Mouse (Mus musculus): Measurements from ENCODE around the gene Sgtb.

The Sgtb gene

DNA sequence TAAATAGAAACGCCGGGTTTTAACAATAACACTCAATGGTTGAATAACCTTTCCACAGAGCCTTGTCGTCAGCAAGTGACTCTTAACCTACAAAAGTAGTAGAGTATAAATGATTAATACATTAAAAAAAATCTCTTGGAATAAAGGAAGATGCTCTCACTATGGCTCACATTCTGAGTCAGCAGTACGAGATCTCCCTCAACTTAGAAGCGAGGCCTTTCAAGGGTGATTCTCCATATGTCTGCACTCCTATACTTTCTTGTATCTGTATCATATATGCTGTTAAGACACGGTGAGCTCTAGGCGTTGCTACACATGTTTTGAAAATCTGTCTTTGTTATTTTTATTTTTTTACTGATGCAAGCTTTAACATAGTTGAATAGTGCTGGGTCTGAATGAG, 985 bp downstream of the Sgtb start:
- DNase-seq = no peak

DNA sequence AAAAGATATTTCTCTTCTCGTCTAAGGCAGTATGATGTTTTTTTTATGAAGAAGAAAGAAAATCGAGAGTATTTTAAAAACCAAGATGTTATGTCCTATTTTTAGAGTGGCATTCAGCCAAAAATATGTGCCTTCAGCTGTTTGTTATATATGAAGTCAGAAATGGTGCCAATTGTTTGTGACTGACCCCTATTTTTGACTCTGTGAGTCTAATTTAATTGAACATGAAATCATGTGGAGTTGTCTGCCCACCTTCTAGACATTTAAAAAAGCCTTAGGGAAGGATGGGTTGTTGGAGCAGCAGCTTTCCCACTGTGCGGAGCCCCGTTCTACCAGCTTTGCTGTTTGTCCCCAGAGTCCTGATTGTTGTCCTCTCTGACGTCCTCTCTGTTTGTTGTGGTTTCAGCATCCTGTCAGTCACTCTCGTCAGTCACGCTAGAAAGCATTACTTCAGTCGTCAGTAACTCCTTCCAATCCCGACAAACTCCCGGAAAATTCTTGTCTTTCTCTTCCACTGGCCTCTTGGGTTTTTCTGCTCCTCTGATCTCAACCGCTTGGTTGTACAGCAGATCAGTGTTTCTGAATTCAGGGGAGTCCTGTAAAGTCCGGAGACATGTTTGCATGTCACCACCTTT, 2.8 kb downstream of the Sgtb start:
- no peak for DNase-seq

DNA sequence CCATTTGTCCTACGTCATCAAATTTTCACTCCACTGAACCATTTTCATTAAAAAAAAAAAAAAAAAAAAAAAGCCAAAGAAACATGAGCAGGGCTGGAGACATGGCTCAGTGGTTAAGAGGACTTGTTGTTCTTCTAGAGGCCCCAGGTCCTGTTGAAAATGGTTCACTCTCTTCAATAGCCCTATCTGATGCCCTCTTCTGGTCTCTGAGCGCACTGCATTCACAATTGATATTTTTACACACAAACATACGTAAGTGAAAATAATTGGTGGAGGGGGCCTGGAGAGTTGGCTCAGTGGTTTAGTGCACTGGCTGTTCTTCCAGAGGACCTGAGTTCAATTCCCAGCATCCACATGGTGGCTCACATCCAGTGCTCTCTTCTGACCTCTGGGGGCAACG, 4.2 kb downstream of the Sgtb start:
- no peak for DNase-seq

DNA sequence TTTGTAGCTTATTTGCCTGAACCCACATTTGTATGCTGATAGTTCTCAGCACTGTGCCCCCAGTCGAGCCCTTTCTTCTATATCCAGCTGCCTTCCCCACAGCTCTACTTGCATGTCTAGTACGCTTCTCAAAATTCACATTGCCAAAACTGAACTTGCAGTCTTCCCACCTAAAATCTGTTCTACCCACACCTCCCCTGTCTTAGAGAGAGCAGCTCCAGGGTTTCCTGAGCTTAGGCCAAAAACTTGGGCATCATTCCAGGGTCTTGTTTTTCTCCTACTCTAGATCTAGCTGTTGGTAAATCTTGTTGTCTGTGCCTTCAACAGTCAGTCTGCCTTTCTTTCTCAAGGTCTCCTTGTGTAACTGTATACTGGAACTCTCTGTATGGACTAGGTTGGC, 5.3 kb downstream of the Sgtb start:
- DNase-seq = no peak

DNA sequence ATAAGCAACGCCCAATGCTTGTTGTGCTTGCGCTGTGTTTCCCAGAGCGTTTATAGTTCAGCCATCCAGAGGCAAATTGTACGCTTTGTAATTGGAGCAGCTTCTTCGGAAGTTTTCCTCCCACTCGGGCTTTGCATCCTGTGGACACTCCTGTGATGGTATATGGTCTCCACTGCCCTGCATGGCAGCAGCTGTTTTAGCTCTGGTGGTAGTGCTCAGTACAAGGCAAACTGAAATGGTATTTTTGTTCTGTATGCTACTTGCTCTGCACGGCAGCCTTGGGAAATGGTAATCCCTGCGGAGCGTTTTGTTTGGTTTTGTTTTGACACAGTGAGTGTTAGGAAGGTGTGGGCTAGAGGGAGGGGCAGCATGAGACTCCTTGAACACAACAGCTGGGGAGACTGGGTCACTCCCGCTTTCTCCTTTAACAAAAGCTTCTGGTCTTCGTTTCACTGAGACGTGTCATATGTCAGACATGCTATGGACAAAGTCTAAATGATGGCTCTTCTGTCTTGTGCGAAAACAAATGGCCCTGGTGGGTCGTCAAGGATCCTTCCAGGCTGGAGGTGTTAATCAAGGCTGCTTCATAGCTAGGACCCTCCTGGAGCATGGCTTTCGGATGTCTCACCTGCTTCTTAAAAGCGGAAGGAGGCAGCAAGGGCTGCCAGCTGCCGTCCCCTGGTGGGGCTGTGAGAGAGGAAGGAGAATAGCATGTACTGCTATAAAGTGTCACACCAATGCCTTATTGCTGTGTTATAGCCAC, 12.7 kb downstream of the Sgtb start:
- peak; percentile 14 for DNase-seq

DNA sequence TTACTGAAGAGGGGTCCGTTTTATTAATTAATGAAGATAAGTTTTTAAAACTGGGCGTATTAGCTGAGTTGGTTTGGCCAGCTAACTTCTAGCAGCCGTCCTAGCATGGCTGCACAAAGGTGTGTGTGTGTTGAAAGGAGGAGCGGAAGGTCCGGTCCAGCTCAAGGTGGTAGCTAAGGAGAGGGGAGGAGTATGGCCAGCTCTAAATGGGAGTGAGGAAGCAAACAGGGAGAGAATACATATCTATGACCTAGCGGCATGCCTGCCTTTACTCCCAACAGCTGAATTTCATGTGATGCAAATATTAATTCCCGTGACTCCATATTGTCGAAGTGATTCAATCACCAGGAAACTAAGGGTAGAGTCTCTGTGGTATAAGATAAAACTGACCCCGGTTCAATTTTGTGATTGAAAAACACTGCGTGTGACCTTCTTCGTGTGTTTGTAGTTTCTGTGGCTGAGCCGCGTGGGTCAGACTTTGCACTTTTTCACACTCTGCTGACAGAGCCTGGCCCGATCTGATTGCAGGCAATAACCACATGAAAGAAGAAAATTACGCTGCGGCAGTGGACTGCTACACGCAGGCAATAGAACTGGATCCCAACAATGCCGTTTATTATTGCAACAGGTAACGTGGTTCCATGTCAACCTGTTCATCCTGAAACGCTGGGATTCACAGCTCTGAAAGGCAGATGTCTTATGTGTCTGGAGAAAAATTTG, 14.3 kb downstream of the Sgtb start:
- DNase-seq = no peak

DNA sequence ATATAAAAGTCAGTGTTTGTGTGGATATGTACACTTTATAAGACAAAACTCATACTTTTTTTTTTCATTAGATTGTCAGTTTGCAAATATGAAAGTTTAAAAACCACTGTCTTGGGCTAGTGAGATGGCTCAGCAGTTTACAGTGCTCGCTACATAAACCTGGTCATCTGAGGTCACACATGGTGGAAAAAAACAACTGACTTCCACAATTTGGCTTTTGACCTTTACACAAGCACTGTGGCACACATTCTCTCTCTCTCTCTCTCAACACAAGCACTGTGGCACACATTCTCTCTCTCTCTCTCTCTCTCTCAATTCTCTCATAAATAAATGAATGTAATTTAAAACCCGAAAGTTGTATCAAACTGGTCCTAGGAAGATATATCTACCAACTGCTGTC, 23.0 kb downstream of the Sgtb start:
- DNase-seq = no peak

DNA sequence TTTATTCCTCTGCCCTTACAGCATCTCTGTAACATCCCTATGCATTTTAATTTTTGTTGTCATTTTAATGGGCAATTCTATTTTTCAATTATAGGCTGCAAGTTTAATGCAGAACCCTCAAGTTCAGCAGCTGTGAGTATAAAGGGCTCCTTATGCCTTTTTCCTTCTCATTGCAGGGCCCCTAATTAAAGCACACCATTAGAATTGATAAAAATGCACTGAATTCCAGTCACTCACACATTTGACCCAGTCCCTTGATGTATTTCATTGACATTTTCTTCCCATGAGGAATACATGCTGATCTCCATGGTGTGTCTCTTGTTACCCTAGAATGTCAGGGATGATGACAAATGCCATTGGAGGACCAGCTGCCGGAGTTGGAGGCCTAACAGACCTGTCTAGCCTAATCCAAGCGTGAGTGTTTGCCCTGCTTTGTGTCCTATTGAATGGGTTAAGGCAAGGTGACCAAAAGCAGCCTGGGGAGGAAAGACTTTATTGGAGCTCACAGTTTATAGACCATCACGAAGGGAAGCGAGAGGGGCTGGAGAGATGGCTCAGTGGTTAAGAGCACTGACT, 25.1 kb downstream of the Sgtb start:
- no peak for DNase-seq

DNA sequence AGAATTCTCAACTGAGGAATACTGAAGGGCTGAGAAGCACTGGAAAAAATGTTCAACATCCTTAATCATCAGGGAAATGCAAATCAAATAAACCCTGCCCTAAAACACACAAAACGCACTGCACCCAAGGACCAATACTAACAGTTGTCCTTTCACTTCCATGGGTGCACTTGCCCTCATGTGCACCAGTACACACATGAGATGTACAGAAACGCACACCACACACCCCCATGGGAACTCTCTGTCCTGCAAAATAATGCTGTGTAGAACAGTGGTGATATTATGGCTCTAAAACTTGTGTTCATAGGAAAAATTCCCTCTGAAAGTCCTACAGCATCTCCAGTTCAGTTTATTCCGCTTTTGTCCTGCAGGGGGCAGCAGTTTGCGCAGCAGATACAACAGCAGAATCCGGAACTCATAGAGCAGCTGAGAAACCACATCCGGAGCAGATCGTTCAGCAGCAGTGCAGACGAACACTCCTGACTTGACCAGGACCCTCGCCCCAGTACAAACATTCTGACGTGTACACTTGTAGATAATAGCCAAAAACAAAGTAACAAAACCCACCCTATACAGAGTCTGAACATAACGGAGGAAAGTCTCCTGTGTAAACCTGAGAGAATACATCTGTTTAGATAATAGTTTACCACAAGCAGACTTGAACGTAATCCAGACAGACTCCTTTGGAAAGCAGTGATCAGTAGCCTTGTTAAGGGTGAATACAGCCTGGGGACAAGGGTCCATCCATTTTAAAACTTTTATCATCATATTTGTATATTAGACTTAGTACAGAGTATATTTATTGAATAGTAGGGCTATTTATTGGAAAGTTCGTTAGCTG, 30.0 kb downstream of the Sgtb start:
- peak; percentile 88 for DNase-seq

DNA sequence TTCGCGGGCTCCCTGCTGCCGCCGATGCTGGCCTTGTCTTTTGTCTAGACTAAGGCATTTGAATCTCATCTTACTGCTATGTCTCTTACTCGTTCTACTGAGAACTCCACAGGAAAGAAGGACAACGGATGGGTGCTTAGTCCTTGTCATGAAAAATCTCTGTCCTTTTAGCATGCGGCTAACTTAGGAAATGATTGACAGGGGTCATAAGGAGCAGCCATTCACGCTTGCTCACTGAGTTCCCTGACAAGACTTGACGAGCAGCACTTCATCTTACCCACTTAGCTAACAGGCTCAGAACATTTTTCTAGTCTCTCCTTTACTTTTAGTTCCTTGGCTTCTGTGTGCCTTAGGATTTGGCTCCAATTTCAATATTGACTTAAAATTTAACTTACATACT, 35.3 kb downstream of the Sgtb start:
- DNase-seq = no peak

DNA sequence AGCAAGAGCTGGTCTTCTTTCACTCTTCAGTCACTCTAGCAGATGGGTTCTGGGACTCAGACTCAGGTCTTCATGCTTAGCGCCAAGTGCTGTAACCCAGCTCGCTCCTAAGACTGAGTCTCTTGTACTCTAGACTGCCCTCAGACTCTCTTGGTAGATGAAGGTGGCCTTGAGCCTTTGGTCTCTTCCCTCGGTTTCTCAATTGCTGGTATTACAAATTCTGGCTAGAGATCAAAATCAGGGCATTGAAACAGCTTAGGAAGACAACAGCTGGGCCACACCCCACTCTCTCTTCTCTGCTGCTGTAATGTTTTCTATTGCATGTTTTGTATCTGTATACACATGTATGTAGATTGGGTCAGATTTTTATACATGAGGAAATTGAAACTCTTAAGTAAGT, 36.1 kb downstream of the Sgtb start:
- DNase-seq = no peak

DNA sequence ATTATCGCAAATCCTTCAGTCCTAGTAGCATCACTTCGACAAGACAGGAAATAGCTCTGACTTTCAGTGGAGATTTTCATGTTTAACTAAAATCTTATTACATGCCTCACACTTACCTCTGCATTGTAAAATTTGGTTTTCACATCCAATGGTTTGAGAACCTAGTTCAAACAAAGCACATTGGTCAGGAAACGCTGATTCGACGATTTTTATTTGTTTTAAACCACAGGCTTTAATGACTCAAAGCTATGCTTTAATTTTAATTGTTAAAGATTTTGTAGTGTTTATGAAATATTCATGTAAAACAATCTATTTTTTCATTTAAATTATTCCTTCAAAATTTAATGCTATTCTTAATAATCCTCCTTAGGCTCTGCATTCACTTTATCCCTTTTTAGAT, 44.6 kb downstream of the Sgtb start:
- DNase-seq = no peak

DNA sequence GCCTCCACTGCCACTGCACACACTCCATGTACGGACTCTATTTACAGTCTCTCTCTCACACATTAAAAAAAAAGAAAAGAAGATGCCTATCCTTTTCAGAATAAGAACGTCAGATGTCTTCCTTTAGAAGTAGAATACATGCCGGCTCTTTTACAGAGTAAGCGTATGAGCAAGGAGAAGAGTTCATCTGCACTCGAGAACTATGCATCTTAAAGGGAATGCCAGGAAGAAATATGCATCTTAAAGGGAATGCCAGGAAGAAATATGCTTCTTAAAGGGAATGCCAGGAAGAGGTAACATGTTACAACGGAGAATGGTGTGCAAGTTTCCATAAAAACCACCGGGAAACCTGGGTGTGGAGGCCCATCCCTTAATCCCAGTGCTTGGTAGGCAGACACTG, 45.6 kb downstream of the Sgtb start:
- no peak for DNase-seq

DNA sequence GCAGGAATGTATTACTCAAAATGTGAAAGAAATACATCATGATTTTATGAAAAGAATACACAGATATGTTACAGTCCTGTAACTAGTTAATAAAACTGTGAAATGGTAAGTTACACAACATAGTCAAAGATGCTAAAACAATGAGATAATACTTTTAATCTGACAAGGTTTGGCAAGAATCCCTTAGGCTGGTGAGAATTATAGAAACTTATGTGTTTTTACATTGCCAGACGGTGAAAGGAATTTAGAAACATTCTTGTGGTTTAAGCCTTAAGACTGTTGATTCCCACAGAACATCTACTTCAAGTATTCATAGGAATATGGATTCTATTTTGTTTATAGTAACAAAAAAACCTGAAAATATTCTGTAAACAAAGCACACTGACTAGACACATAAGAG, 46.1 kb downstream of the Sgtb start:
- no peak for DNase-seq

DNA sequence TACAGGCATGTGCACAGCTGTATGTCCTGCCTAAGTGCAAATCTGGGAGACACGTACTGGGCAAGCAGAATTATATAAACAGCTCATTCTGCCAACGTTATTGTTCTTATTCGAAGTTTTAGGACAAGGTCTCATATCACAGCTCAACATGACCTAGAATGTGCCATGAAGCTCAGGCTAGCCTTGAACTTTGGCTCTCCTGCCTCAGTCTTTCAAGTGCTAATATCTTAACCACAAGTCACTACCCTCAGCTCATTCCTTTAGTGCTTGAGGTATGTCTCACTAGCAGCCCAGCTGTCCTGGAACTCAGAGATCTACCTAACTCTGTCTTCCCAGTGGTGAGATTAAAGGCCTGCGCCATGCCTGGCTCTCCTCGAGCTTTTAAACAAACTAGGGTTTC, 62.2 kb downstream of the Sgtb start:
- DNase-seq = no peak

DNA sequence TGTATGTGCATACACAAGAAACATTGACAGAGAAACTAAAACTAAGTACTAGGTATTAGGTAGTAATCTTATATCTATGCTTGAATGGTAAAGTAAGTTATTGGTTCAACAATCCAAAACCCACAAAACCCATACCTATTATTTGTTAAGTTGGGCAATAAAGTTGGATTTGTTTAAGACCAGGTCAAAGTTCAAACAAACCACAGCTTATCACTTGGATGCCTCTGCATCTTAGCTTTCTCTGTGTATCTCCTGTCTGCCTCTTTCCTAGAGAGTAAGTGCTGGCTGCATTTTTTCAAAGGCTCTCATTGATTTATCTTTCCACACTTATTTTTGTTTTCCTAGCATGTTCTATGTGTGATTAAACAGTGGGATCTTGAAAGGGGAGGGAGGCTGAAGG, 63.0 kb downstream of the Sgtb start:
- no peak for DNase-seq

DNA sequence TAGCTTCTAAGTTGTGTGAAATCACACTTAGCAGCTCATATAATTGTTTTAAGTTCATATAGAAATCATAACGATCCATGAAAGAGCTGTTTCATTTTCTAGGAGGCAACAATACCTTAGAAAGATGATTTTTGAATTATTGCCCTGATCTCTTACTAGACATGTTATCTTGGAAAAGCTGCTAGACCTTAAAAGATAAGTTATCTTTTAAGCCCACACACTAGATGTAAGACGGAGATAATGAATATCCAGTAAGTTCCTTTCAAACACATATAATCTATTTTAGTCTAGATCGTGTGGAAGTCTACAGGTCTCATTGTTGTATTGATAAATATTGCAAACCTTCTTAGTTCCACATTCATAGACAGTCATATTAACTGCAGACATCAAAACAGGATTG, 67.3 kb downstream of the Sgtb start:
- DNase-seq = no peak

DNA sequence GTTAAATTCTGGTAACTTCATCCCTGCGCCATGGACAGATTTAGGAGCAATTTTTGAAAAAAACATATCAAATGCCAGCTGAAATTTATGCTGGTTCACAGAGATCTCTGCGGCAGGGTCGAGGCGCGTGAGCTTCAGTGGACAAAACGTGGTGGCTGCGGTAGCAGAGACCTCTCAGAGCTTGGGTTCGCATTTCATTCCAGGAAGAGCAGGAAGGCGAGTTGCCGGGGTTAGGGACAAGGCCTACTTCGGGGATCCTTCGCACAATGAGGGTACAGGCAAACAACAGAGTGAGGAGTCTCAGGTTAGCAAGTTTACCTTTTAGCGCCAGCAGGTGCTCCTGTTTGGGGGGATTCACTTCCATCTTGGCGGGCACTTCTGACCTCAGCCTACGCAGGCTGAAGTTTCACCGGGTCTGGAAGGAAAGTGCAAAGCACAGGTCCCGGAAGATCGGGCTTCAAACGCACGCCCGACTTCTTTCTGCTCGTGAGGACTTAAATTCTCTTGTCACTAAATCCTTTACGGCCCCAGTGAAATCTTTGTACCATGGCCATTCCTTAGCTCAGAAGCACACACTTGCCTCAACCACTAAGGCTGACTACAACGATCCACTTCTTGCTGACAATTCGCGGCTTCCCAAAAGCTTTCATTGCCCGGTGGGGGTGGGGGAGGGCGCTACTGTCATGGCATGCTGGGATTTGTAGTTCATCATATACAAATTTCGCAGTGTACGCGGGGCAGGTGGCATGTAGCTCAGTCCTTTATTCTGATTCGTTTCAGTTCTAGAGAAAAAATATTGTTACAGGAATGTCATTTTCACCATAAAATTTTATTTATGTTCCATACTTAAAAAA, 68.5 kb downstream of the Sgtb start, which contains the start of gene Trappc13:
Gene Trappc13, minus strand, starts transcription at position 674 of the 854 bp plus-strand sequence.
- peak; percentile 92 for DNase-seq

DNA sequence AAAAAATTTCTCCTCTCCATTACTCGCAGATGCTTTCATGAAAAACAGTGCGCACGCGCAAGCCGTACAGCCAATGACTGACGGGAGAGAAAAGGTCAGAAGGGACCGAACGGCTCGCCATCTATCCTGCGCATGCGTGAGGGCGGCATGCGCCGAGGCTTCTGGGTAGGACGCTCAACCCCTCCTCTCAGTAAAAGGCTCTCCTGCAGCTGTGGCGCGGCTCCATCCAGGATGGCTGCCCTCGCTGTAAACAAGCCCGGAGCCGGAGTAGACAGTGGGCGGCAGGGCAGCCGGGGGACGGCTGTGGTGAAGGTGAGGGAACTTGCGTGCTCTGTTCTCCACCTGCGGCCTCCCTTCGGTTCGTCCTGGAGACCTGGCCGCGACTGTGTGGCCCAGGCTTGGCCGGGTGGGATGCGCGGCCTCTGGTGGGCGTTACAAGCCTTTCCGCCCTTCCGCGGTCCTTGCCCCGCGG, 69.1 kb downstream of the Sgtb start, which contains the start of gene Trim23:
Gene Trim23, plus strand, starts transcription at position 148 of the 472 bp plus-strand sequence.
- peak; percentile 99 for DNase-seq

DNA sequence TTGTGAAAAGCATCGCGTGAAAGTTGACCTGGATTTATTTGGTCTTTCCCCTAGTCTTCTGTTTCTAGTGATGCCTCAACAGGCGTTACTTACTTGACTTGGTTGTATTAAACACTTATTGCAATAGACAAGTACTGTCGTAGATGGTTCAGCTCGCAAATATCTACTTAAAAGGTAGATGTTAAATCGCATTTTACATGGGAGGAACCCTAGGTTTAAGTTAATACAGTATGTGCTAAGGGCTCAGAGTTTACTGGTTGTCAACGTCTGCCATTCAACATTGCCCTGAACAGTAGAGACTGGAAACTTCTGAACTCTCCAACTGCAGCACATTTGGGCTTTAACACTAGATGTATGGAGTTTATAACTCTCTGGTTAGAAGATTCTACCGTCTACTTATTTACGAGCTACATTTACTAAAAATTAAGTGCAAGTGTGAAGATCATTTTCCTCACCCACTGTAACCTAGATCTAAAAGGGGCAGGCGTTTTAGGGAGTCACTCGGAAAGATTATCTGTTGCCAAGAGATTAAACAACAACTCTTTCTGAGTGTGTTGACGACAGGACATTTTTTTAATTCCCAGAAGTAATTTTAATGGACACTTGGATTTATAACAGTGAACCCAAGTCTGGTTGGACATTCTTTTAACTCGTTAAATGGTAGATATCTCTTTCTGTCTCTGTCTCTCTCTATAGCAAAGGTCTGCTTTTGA, 69.8 kb downstream of the Sgtb start:
- no peak for DNase-seq

DNA sequence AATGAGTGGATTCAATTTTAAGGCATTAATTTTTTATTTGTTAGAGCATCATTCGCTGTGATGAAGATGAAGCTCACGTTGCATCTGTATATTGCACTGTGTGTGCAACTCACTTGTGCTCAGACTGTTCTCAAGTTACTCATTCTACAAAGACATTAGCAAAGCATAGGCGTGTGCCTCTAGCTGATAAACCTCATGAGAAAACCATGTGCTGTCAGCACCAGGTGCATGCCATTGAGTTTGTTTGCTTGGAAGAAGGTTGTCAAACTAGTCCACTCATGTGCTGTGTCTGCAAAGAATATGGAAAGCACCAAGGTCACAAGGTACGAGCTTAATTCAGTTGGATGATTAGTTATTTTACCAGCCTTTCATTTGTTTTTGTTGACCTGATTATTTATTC, 77.8 kb downstream of the Sgtb start:
- no peak for DNase-seq

Data from kidney, postnatal 10 days (tissue).